Mouse (Mus musculus) kidney, adult 2 months (tissue): Measurements from ENCODE around the gene Bend3. TPM values are rescaled to one million over a fixed set of nuclear protein-coding genes. Genes with fewer than 3 reads are reported as not detected.
A peak's percentile ranks its signal among the peaks of the same experiment; 100 is the strongest.

Source experiments
- DNase-seq: peaks from one replicate; pipeline ENCODE4 v3.0.0; 2021
- H3K27ac ChIP-seq: fragments of 200-500 bp; 2 replicates; pipeline ENCODE4 v1.5.1; 2012; ENCODE audit warnings: low read depth, low read length, control low read depth, inconsistent platforms; ENCODE audit not compliant: insufficient read depth
- H3K27me3 ChIP-seq: fragments of 200-500 bp; replicated peaks from 2 replicates; pipeline ENCODE4 v1.6.1; 2012; ENCODE audit warnings: mild to moderate bottlenecking, moderate library complexity, low read length, inconsistent platforms; ENCODE audit not compliant: control insufficient read depth, insufficient read depth
- H3K36me3 ChIP-seq: fragments of 200-500 bp; 2 replicates; pipeline ENCODE4 v1.6.1; 2012; ENCODE audit warnings: mild to moderate bottlenecking, moderate library complexity, low read length, inconsistent platforms; ENCODE audit not compliant: control insufficient read depth, insufficient read depth
- H3K4me1 ChIP-seq: fragments of 200-500 bp; 2 replicates; pipeline ENCODE4 v1.6.1; 2011; ENCODE audit warnings: low read length; ENCODE audit not compliant: control insufficient read depth, insufficient read depth
- H3K4me3 ChIP-seq: fragments of 200-500 bp; 2 replicates; pipeline ENCODE4 v1.5.1; 2011; ENCODE audit warnings: mild to moderate bottlenecking, low read depth, low read length, control low read depth; ENCODE audit not compliant: insufficient read depth
- CTCF ChIP-seq: fragments of 200-500 bp; conservative IDR thresholded peaks from 2 replicates; pipeline ENCODE4 v1.5.1; 2011; ENCODE audit warnings: low read depth, mild to moderate bottlenecking, control low read depth, low read length, moderate library complexity, mixed read lengths; ENCODE audit not compliant: insufficient read depth, insufficient read length
- POLR2A ChIP-seq: fragments of 200-500 bp; IDR thresholded peaks from one replicate; pipeline ENCODE4 v1.6.1; 2011; ENCODE audit warnings: low read depth, low read length, control low read depth
- WGBS: fragments of 180-500 bp; shearing (Covaris S2); methylation state at CpG from one replicate; pipeline ENCODE4 v1.1.7; 2018; 5-methylcytosine and 5-hydroxymethylcytosine counted together
- polyA plus RNA-seq: library from polyadenylated mRNA; depleted of rRNA; stranded (reverse); fragments of >200 nt; gene quantifications from 2 replicates; pipeline ENCODE4 v1.2.3, GENCODE M21; 2012

The Bend3 gene
- polyA plus RNA-seq, 1 experiment = 3.8 TPM

DNA sequence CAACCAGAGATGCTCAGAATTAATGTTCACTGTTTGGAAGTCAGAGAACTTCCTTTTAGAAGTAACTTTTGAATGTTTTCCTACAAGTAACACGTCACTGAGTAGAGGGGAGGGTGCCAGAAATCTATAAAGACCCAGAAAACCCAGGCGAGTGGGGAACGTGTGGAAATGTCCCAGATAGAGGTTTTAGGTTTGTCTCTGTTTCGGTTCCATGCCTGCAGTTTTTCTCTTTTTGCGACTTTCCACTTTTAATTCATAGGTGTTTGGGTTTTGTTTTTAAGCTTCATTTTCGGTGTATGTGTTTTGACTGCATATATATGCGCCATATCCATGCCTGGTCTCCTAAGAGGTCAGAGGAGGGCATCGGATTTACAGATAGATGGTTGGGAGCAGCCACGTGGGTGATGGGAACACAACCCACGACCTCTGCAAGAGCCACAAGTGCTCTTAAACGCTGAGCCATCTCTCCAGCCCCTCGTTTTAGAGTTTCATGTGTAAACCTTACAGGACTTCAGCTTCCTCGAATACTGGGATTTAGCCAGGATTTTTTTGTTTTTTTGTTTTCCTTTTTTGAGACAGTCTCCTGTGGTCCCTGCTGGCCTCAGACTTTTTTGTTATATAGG is 1.7 kb downstream of the Bend3 start:
- TF ChIP-seq POLR2A = no peak
- no peak for TF ChIP-seq CTCF
- no peaks in the 10 kb centered on the region; the same call in 1 of the 2 replicates for H3K27me3 ChIP-seq
- H3K4me1 ChIP-seq = peaks cover 10% of the 10 kb centered on the region
- 25% methylated on average over 13 of the region's 13 CpGs for WGBS
- no peak for DNase-seq
- H3K36me3 ChIP-seq = no peaks in the 10 kb centered on the region
- H3K27ac ChIP-seq = peak overlapping the region; percentile 57
- H3K4me3 ChIP-seq = peak overlapping the region; percentile 91

- peaks cover 10% of the 10 kb centered on the region for H3K4me1 ChIP-seq
- 69% methylated on average over 4 of the region's 4 CpGs for WGBS
- TF ChIP-seq CTCF (no peak), POLR2A (no peak)
These were observed 2.5 kb downstream of the Bend3 start for GRCm38 (mm10) chr10:43481179-43481578.

GRCm38 (mm10) chr10:43482021-43482420 is 3.4 kb downstream of the Bend3 start:
- TF ChIP-seq CTCF = no peak
- no peak for TF ChIP-seq POLR2A
- Histone ChIP-seq H3K4me3 (no peak overlapping the region), H3K27me3 (no peaks in the 10 kb centered on the region; the same call in 1 of the 2 replicates), H3K4me1 (peaks cover 10% of the 10 kb centered on the region), H3K27ac (no peak overlapping the region), H3K36me3 (no peaks in the 10 kb centered on the region)
- 97% methylated on average over 5 of the region's 5 CpGs for WGBS
- no peak for DNase-seq

More at GRCm38 (mm10) chr10:43481179-43481578, 2.5 kb downstream of the Bend3 start:
- Histone ChIP-seq H3K36me3 (no peaks in the 10 kb centered on the region), H3K27me3 (no peaks in the 10 kb centered on the region; the same call in 1 of the 2 replicates), H3K4me3 (no peak overlapping the region), H3K27ac (no peak overlapping the region)
- no peak for DNase-seq

GRCm38 (mm10) chr10:43483426-43483995 is 4.9 kb downstream of the Bend3 start:
- peaks cover 14% of the 10 kb centered on the region for H3K4me1 ChIP-seq
- DNase-seq = peak; percentile 52
- no peak overlapping the region for H3K4me3 ChIP-seq
- H3K27me3 ChIP-seq = no peaks in the 10 kb centered on the region; the same call in 1 of the 2 replicates
- TF ChIP-seq CTCF (no peak), POLR2A (no peak)
- H3K36me3 ChIP-seq = no peaks in the 10 kb centered on the region
- H3K27ac ChIP-seq = peak overlapping the region; percentile 85
- WGBS = 22% methylated on average over 9 of the region's 9 CpGs

GRCm38 (mm10) chr10:43485751-43486268 is 7.2 kb downstream of the Bend3 start:
- Histone ChIP-seq H3K4me3 (no peak overlapping the region), H3K4me1 (peaks cover 26% of the 10 kb centered on the region), H3K27me3 (no peaks in the 10 kb centered on the region), H3K27ac (no peak overlapping the region), H3K36me3 (no peaks in the 10 kb centered on the region)
- DNase-seq = no peak
- TF ChIP-seq CTCF (no peak), POLR2A (no peak)
- 68% methylated on average over 6 of the region's 6 CpGs for WGBS

GRCm38 (mm10) chr10:43487441-43488010 is 8.9 kb downstream of the Bend3 start:
- H3K27me3 ChIP-seq = no peaks in the 10 kb centered on the region
- peak; percentile 69 for DNase-seq
- no peak overlapping the region for H3K4me3 ChIP-seq
- no peaks in the 10 kb centered on the region for H3K36me3 ChIP-seq
- TF ChIP-seq CTCF = no peak
- no peak for TF ChIP-seq POLR2A
- peaks cover 31% of the 10 kb centered on the region for H3K4me1 ChIP-seq
- 44% methylated on average over 3 of the region's 3 CpGs for WGBS
- peak overlapping the region; percentile 55; the same call in 1 of the 2 replicates for H3K27ac ChIP-seq

- Histone ChIP-seq H3K27me3 (no peaks in the 10 kb centered on the region), H3K27ac (no peak overlapping the region), H3K4me3 (no peak overlapping the region), H3K36me3 (no peaks in the 10 kb centered on the region), H3K4me1 (peaks cover 31% of the 10 kb centered on the region)
- no peak for DNase-seq
- TF ChIP-seq POLR2A (no peak), CTCF (no peak)
- WGBS = 82% methylated on average over 4 of the region's 4 CpGs
These were observed 9.6 kb downstream of the Bend3 start for GRCm38 (mm10) chr10:43488258-43488657.
